Mouse (Mus musculus) cortical plate, adult 2 months (tissue): ENCODE measurements around the gene Sdhc.

Experiments used
- CTCF ChIP-seq: fragments of 200-500 bp; IDR thresholded peaks from 2 replicates; pipeline ENCODE4 v1.5.1; 2011; ENCODE audit warnings: mild to moderate bottlenecking, control low read depth, low read length; ENCODE audit not compliant: insufficient read depth; ENCODE audit errors: extremely low read depth
- POLR2A ChIP-seq: fragments of 200-500 bp; IDR thresholded peaks from 2 replicates; pipeline ENCODE4 v1.6.1; 2011; ENCODE audit warnings: mild to moderate bottlenecking, low read length, control low read depth; ENCODE audit not compliant: insufficient read depth; ENCODE audit errors: extremely low read depth

GRCm38 (mm10) chr1:171185655-171186054 lies 35.3 kb upstream of the Sdhc start:
- TF ChIP-seq CTCF, result no peak
- TF ChIP-seq POLR2A, result no peak
